Mouse (Mus musculus): ENCODE results near the gene Pard3. TPM values are rescaled to one million over a fixed set of nuclear protein-coding genes. Genes with fewer than 3 reads are reported as not detected.

The Pard3 gene
- total and polyA plus RNA-seq, 3 experiments: 0.51 to 1.3 (median 0.94) TPM

DNA sequence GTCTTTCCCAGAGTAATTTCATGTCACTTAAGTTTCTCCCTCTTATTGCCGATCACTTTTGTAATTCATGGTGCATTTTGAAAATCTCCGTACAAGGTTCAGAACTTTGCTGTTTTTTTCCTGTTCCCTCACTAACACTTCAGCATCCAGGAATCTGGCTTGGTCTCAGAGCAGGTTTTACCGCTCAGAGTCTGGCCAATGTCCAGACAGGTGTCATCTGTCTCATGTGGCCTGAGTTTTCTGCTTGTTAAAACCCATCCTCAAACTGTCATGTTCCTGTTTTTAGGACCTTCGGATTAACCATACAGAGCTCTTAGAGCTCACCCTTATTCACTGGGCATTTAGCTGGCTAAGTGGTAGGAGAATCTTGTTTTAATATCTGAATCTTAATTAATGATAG, 146.9 kb downstream of the Pard3 start:
- in situ Hi-C loops (cut with MboI; ENCODE audit: low pct_ligation_motif_present, low pct_unique_long_range_greater_than_20kb, low sequenced_read_pairs): no loop called here
- Histone ChIP-seq H3K27ac (ENCODE audit: insufficient read depth, low read depth) (no peak overlapping the region), H3K4me2 (ENCODE audit: insufficient read depth, low read depth, poor library complexity, severe bottlenecking) (no peak overlapping the region), H3K79me2 (replicated peaks; ENCODE audit: control insufficient read depth, extremely low read depth, insufficient read depth, poor library complexity, severe bottlenecking) (no peaks in the 10 kb centered on the region), H3K4me1 (ENCODE audit: control insufficient read depth in 1 of 2, insufficient read depth in 2 of 2) (peaks cover 0 to 6% of the 10 kb centered on the region in 2 experiments; a peak in 3 of 4 replicates), H3K27me3 (replicated peaks) (no peaks in the 10 kb centered on the region), H3K36me3 (replicated peaks in 1 of 2; ENCODE audit: control insufficient read depth in 1 of 2, insufficient read depth in 1 of 2, low read length in 1 of 2) (no peaks in the 10 kb centered on the region), H3K9ac (ENCODE audit: insufficient read depth, low read depth) (no peak overlapping the region), H3K9me3 (replicated peaks; ENCODE audit: low read length) (peaks cover 9% of the 10 kb centered on the region), H3K4me3 (replicated peaks in 1 of 3; ENCODE audit: low read depth in 2 of 3, low read length in 2 of 3, poor library complexity in 1 of 3) (no peak overlapping the region)
- TF ChIP-seq MAX (IDR thresholded peaks at IDR 0.05; ENCODE audit: low read length): no peak
- TF ChIP-seq USF2 (conservative IDR thresholded peaks at IDR 0.05; ENCODE audit: low read depth, low read length): no peak
- TF ChIP-seq NRF1 (IDR thresholded peaks at IDR 0.05; ENCODE audit: low read depth, low read length): no peak
- no peak for TF ChIP-seq RAD21 (IDR thresholded peaks at IDR 0.05; ENCODE audit: low read depth, low read length)
- no peak for TF ChIP-seq MAZ (IDR thresholded peaks at IDR 0.05; ENCODE audit: low read depth, low read length)
- TF ChIP-seq ELF1 (IDR thresholded peaks at IDR 0.05; ENCODE audit: low read depth, low read length): no peak
- no peak for TF ChIP-seq POLR2AphosphoS2 (IDR thresholded peaks at IDR 0.05; ENCODE audit: low read depth, low read length)
- no peak for TF ChIP-seq MEF2A (IDR thresholded peaks at IDR 0.05; ENCODE audit: borderline replicate concordance, low read depth, low read length)
- TF ChIP-seq JUN (IDR thresholded peaks at IDR 0.05; ENCODE audit: insufficient read depth, low read depth, low read length): no peak
- no peak for TF ChIP-seq ZNF384 (IDR thresholded peaks at IDR 0.05; ENCODE audit: low read depth, low read length)
- TF ChIP-seq KAT2A (IDR thresholded peaks at IDR 0.05; ENCODE audit: insufficient replicate concordance, low read length): no peak
- TF ChIP-seq MXI1 (IDR thresholded peaks at IDR 0.05; ENCODE audit: low read depth, low read length): no peak
- no peak for TF ChIP-seq POLR2A (IDR thresholded peaks at IDR 0.05; ENCODE audit: low read depth, low read length)
- TF ChIP-seq E2F4 (IDR thresholded peaks at IDR 0.05; ENCODE audit: insufficient replicate concordance, low read depth, low read length): no peak
- TF ChIP-seq TCF12 (IDR thresholded peaks at IDR 0.05; ENCODE audit: low read depth, low read length): no peak
- TF ChIP-seq ETS1 (conservative IDR thresholded peaks at IDR 0.05; ENCODE audit: low read depth, low read length): no peak
- TF ChIP-seq GABPA (IDR thresholded peaks at IDR 0.05; ENCODE audit: insufficient replicate concordance, low read depth, low read length): no peak
- dilution Hi-C loops (cut with MboI; ENCODE audit: extremely low pct_ligation_motif_present, extremely low pct_unique_long_range_greater_than_20kb, low sequenced_read_pairs): no loop called here
- no peak for DNase-seq (ENCODE audit: extremely low read depth)

DNA sequence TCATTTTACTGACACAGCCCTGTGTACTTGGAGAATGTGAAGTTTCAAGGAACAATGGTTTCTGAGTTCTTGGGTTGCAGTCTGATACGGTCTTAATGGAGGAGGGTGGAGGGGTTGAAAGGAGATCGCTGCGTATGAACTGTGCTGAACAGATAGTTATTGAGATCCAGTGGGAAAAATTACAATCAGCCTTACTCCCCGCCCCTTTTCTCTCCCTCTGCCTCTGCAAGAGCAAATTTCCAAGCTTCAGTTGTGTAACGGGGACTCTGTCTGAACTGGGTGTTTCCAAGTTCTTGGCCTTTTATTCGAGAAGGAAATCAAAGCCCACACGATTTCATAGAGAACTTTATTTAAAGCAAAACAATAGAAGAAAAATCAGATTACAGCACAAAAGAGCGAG, 150.6 kb downstream of the Pard3 start:
- dilution Hi-C loops (cut with MboI; ENCODE audit: extremely low pct_ligation_motif_present, extremely low pct_unique_long_range_greater_than_20kb, low sequenced_read_pairs) (no loop called here), in situ Hi-C loops (cut with MboI; ENCODE audit: low pct_ligation_motif_present, low pct_unique_long_range_greater_than_20kb, low sequenced_read_pairs) (no loop called here)
- Histone ChIP-seq H3K4me3 (replicated peaks in 1 of 3; ENCODE audit: low read depth in 2 of 3, low read length in 2 of 3, poor library complexity in 1 of 3) (no peak overlapping the region), H3K4me2 (ENCODE audit: insufficient read depth, low read depth, poor library complexity, severe bottlenecking) (no peak overlapping the region), H3K4me1 (ENCODE audit: control insufficient read depth in 1 of 2, insufficient read depth in 2 of 2) (peaks cover 0 to 6% of the 10 kb centered on the region in 2 experiments; a peak in 2 of 4 replicates), H3K79me2 (replicated peaks; ENCODE audit: control insufficient read depth, extremely low read depth, insufficient read depth, poor library complexity, severe bottlenecking) (no peaks in the 10 kb centered on the region), H3K36me3 (replicated peaks in 1 of 2; ENCODE audit: control insufficient read depth in 1 of 2, insufficient read depth in 1 of 2, low read length in 1 of 2) (no peaks in the 10 kb centered on the region), H3K27ac (ENCODE audit: insufficient read depth, low read depth) (no peak overlapping the region), H3K9me3 (replicated peaks; ENCODE audit: low read length) (peaks cover 14% of the 10 kb centered on the region), H3K27me3 (replicated peaks) (no peaks in the 10 kb centered on the region), H3K9ac (ENCODE audit: insufficient read depth, low read depth) (no peak overlapping the region)
- no peak for DNase-seq (ENCODE audit: extremely low read depth)
- TF ChIP-seq EP300 (IDR thresholded peaks at IDR 0.05; ENCODE audit: low read length): no peak
- no peak for TF ChIP-seq GABPA (IDR thresholded peaks at IDR 0.05; ENCODE audit: insufficient replicate concordance, low read depth, low read length)
- no peak for TF ChIP-seq MAZ (IDR thresholded peaks at IDR 0.05; ENCODE audit: low read depth, low read length)
- no peak for TF ChIP-seq CTCF (conservative IDR thresholded peaks at IDR 0.05 in 1 of 2, IDR thresholded peaks at IDR 0.05 in 1 of 2; ENCODE audit: low read depth in 2 of 2, low read length in 2 of 2)
- no peak for TF ChIP-seq MYC (IDR thresholded peaks at IDR 0.05; ENCODE audit: low read depth, low read length)
- no peak for TF ChIP-seq ZMIZ1 (IDR thresholded peaks at IDR 0.05; ENCODE audit: low read depth, low read length)
- no peak for TF ChIP-seq TBP (conservative IDR thresholded peaks at IDR 0.05; ENCODE audit: low read depth, low read length)
- TF ChIP-seq ZC3H11A (IDR thresholded peaks at IDR 0.05; ENCODE audit: low read depth, low read length): no peak
- no peak for TF ChIP-seq BHLHE40 (IDR thresholded peaks at IDR 0.05; ENCODE audit: low read depth, low read length)
- TF ChIP-seq USF2 (conservative IDR thresholded peaks at IDR 0.05; ENCODE audit: low read depth, low read length): no peak
- no peak for TF ChIP-seq USF1 (IDR thresholded peaks at IDR 0.05; ENCODE audit: low read depth, low read length)
- TF ChIP-seq SMC3 (IDR thresholded peaks at IDR 0.05; ENCODE audit: low read depth, low read length): no peak
- no peak for TF ChIP-seq POLR2AphosphoS2 (IDR thresholded peaks at IDR 0.05; ENCODE audit: low read depth, low read length)
- TF ChIP-seq NELFE (IDR thresholded peaks at IDR 0.05; ENCODE audit: low read depth, low read length): no peak
- TF ChIP-seq IRF4 (IDR thresholded peaks at IDR 0.05; ENCODE audit: low read depth, low read length): no peak
- no peak for TF ChIP-seq KAT2A (IDR thresholded peaks at IDR 0.05; ENCODE audit: insufficient replicate concordance, low read length)
- TF ChIP-seq RAD21 (IDR thresholded peaks at IDR 0.05; ENCODE audit: low read depth, low read length): no peak
- TF ChIP-seq POLR2A (IDR thresholded peaks at IDR 0.05; ENCODE audit: low read depth, low read length): no peak
- no peak for TF ChIP-seq SIN3A (IDR thresholded peaks at IDR 0.05; ENCODE audit: low read length)
- no peak for TF ChIP-seq RCOR1 (conservative IDR thresholded peaks at IDR 0.05; ENCODE audit: low read depth, low read length)
